Mouse (Mus musculus): ENCODE results near the gene Slc13a1. TPM values are rescaled to one million over a fixed set of nuclear protein-coding genes. Genes with fewer than 3 reads are reported as not detected.

Gene Slc13a1
- polyA plus RNA-seq, 1 experiment from 2014 or later, result not detected

DNA sequence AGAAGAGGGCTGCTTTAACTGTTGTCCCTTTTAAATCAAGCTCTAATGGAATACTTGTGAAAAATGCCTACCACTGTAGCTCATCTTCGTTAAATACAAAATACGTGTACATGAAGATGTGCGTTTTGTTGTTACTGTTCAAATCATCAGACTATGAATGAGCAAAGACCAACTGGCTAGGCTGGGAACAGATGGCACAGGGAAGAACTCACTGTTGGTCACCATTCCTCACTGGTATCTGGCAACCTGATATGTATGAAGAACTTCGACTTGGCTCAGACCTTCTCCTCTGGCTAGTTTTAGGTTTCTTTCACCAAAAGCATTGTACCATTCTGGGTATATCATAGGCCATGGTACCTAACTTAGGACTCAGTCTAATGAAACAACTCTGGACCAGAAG lies 59.4 kb downstream of the Slc13a1 start:
- H3K4me3 ChIP-seq (ENCODE audit: low read depth, low read length), result no peak overlapping the region
- H3K27ac ChIP-seq (ENCODE audit: low read depth, low read length), result no peak overlapping the region
- 86% methylated on average over 4 of the region's 4 CpGs for WGBS
- H3K9ac ChIP-seq (ENCODE audit: low read depth, low read length), result no peak overlapping the region
- DNase-seq (ENCODE audit: low spot score), result no peak
- H3K36me3 ChIP-seq (ENCODE audit: control insufficient read depth, insufficient read depth, low read length), result no peaks in the 10 kb centered on the region
- no peaks in the 10 kb centered on the region for H3K27me3 ChIP-seq (replicated peaks; ENCODE audit: control insufficient read depth, insufficient read depth, low read length)
- no peak overlapping the region for H3K4me2 ChIP-seq
- ATAC-seq (replicated peaks; ENCODE audit: low FRiP score), result no peak
- H3K9me3 ChIP-seq (ENCODE audit: control insufficient read depth, low read length), result no peaks in the 10 kb centered on the region; the same call in 1 of the 2 replicates
- no peaks in the 10 kb centered on the region for H3K4me1 ChIP-seq (replicated peaks; ENCODE audit: control insufficient read depth, insufficient read depth, low read length)

DNA sequence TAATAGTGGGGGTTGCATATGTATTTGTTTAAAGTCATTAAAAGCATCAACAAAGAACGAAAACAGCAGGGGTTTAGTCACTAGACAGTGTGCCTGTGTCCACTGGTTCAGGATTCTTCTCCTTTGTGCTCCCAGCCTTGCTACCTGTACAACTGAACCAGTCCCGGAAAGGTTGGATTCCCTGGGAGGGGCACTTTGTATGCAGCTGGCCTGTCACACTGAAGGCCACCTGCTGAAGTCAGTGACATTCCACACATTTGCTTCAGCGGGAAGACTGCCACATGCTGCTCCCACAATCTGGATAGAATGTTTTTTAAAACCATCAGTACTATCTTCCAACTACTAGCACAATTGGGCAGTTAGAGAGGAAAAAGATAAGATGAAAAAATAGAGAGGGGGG lies 61.7 kb downstream of the Slc13a1 start:
- WGBS, result 67% methylated on average over 3 of the region's 3 CpGs
- H3K9me3 ChIP-seq (ENCODE audit: control insufficient read depth, low read length), result no peaks in the 10 kb centered on the region; the same call in 1 of the 2 replicates
- H3K27me3 ChIP-seq (replicated peaks; ENCODE audit: control insufficient read depth, insufficient read depth, low read length), result no peaks in the 10 kb centered on the region
- no peaks in the 10 kb centered on the region for H3K36me3 ChIP-seq (ENCODE audit: control insufficient read depth, insufficient read depth, low read length)
- no peak for DNase-seq (ENCODE audit: low spot score)
- no peak overlapping the region for H3K27ac ChIP-seq (ENCODE audit: low read depth, low read length)
- no peak overlapping the region for H3K9ac ChIP-seq (ENCODE audit: low read depth, low read length)
- H3K4me2 ChIP-seq, result no peak overlapping the region
- H3K4me3 ChIP-seq (ENCODE audit: low read depth, low read length), result no peak overlapping the region
- ATAC-seq (replicated peaks; ENCODE audit: low FRiP score), result no peak
- H3K4me1 ChIP-seq (replicated peaks; ENCODE audit: control insufficient read depth, insufficient read depth, low read length), result no peaks in the 10 kb centered on the region

DNA sequence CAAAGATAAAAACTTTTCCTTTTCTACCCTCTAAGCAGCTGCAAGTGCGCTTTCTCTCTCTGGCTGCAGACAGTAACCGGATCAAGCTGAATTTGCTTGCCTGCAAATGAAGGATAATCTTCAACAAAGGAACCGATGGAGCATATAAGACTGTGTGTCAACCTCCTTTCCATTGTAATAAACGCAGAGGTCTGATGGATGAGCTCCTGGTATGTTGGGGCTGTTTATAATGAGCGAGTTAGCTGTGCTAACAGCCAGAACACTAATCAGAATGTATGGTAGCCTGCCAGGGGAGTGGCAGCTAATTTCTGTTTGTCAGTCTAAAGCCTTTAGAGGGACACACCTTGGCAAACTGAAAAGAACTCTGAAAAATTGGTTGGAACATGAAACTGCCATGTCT lies 62.2 kb downstream of the Slc13a1 start:
- no peak for ATAC-seq (replicated peaks; ENCODE audit: low FRiP score)

DNA sequence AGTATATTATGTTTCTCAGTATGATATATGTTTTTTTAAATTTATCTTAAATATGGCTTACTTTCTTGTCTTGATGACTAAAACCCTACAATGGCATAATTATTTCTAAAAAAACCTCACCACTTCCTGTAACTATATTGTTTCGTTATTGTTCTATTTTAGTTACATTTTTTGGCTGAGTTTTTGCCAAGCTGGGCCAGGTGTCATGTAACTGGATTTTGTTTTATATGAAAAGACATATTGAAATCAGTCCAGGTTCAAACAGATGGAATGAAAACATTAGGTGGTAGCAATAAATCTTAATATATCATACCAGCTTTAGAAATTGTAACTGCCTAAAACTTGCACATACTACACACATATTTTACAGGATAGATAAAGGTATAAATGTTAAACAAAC lies 66.6 kb downstream of the Slc13a1 start:
- H3K27ac ChIP-seq (ENCODE audit: low read depth, low read length), result no peak overlapping the region
- no peak overlapping the region for H3K4me2 ChIP-seq
- ATAC-seq (replicated peaks; ENCODE audit: low FRiP score) (no peak), DNase-seq (ENCODE audit: low spot score) (no peak)
- no peaks in the 10 kb centered on the region for H3K27me3 ChIP-seq (replicated peaks; ENCODE audit: control insufficient read depth, insufficient read depth, low read length)
- no peak overlapping the region for H3K9ac ChIP-seq (ENCODE audit: low read depth, low read length)
- no peak overlapping the region for H3K4me3 ChIP-seq (ENCODE audit: low read depth, low read length)
- H3K36me3 ChIP-seq (ENCODE audit: control insufficient read depth, insufficient read depth, low read length), result no peaks in the 10 kb centered on the region
- no peaks in the 10 kb centered on the region for H3K9me3 ChIP-seq (ENCODE audit: control insufficient read depth, low read length)
- WGBS, result 76% methylated on average over 1 of the region's 1 CpGs
- no peaks in the 10 kb centered on the region for H3K4me1 ChIP-seq (replicated peaks; ENCODE audit: control insufficient read depth, insufficient read depth, low read length)

More for the DNA sequence above, 62.2 kb downstream of the Slc13a1 start:
- Histone ChIP-seq H3K9me3 (ENCODE audit: control insufficient read depth, low read length) (no peaks in the 10 kb centered on the region; the same call in 1 of the 2 replicates), H3K4me3 (ENCODE audit: low read depth, low read length) (no peak overlapping the region), H3K36me3 (ENCODE audit: control insufficient read depth, insufficient read depth, low read length) (no peaks in the 10 kb centered on the region), H3K4me2 (no peak overlapping the region), H3K9ac (ENCODE audit: low read depth, low read length) (no peak overlapping the region), H3K4me1 (replicated peaks; ENCODE audit: control insufficient read depth, insufficient read depth, low read length) (no peaks in the 10 kb centered on the region), H3K27me3 (replicated peaks; ENCODE audit: control insufficient read depth, insufficient read depth, low read length) (no peaks in the 10 kb centered on the region), H3K27ac (ENCODE audit: low read depth, low read length) (no peak overlapping the region)
- WGBS, result 67% methylated on average over 5 of the region's 5 CpGs
- no peak for DNase-seq (ENCODE audit: low spot score)

DNA sequence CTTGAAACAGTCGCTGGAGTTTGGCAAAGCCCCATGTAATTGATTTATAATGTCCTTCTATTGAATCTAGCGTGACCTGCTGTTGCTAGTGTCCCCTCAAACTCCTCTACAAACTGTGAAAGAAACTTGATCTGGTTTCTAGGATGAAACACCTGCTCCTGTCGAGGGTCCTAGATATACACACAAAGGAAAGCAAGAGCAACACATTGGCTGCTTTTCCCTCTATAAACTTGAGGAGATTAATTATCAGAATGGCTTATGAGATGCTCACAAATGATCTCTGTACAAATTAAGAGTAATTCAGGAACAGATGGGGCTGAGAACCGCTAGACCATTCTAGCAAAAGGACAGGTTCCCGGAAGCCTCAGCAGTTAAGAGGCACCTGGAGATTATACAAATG lies 67.2 kb downstream of the Slc13a1 start:
- ATAC-seq (replicated peaks; ENCODE audit: low FRiP score) (no peak), DNase-seq (ENCODE audit: low spot score) (no peak)
- H3K4me1 ChIP-seq (replicated peaks; ENCODE audit: control insufficient read depth, insufficient read depth, low read length), result no peaks in the 10 kb centered on the region
- H3K4me3 ChIP-seq (ENCODE audit: low read depth, low read length), result no peak overlapping the region
- H3K4me2 ChIP-seq, result no peak overlapping the region
- WGBS, result 67% methylated on average over 5 of the region's 5 CpGs
- H3K9ac ChIP-seq (ENCODE audit: low read depth, low read length), result no peak overlapping the region
- H3K36me3 ChIP-seq (ENCODE audit: control insufficient read depth, insufficient read depth, low read length), result no peaks in the 10 kb centered on the region
- H3K9me3 ChIP-seq (ENCODE audit: control insufficient read depth, low read length), result no peaks in the 10 kb centered on the region
- H3K27me3 ChIP-seq (replicated peaks; ENCODE audit: control insufficient read depth, insufficient read depth, low read length), result no peaks in the 10 kb centered on the region
- H3K27ac ChIP-seq (ENCODE audit: low read depth, low read length), result no peak overlapping the region

DNA sequence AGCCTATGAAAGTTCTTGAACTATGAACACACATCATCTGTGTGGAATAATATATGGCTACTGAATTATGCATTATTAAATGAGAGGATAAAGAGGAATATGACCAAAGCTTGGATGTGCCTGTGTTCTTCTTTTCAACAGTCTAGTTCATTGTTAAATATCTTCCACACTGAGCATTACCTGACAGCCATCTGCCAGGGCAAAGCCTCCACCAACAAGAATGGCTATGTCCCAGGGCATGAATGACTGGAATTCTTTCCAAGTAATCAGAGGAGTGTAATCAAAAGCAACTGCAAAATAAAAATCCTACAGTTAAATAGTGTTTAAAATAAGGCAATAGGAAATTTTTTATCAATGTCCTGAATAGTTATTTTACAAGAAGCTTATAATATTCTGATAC lies 70.5 kb downstream of the Slc13a1 start:
- H3K4me2 ChIP-seq, result no peak overlapping the region
- no peaks in the 10 kb centered on the region for H3K27me3 ChIP-seq (replicated peaks; ENCODE audit: control insufficient read depth, insufficient read depth, low read length)
- no peak overlapping the region for H3K27ac ChIP-seq (ENCODE audit: low read depth, low read length)
- H3K9ac ChIP-seq (ENCODE audit: low read depth, low read length), result no peak overlapping the region
- no peak for DNase-seq (ENCODE audit: low spot score)
- H3K9me3 ChIP-seq (ENCODE audit: control insufficient read depth, low read length), result no peaks in the 10 kb centered on the region
- no peaks in the 10 kb centered on the region for H3K36me3 ChIP-seq (ENCODE audit: control insufficient read depth, insufficient read depth, low read length)
- ATAC-seq (replicated peaks; ENCODE audit: low FRiP score), result no peak
- no peak overlapping the region for H3K4me3 ChIP-seq (ENCODE audit: low read depth, low read length)
- H3K4me1 ChIP-seq (replicated peaks; ENCODE audit: control insufficient read depth, insufficient read depth, low read length), result no peaks in the 10 kb centered on the region

DNA sequence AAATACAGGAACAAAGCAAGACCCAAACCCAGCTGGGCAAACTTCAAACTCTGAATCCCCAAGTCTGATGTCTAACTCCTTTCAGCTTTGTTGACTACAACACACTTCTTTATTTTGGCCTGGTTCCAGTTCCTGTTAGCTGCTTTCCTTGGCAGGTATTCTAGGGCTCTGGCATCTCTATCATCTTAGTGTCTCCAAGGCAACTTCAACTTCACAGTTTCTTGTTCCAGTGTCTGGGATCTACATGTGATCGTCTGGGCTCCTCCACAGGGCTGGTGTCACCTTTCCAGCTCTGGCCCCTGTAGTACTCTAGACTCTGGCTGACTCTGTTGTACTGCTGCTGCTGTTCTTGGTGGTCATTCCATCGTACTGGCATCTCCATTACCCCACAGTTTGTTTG lies 91.8 kb downstream of the Slc13a1 start:
- 59% methylated on average over 2 of the region's 2 CpGs for WGBS
- H3K36me3 ChIP-seq (ENCODE audit: control insufficient read depth, insufficient read depth, low read length), result no peaks in the 10 kb centered on the region
- no peak overlapping the region for H3K9ac ChIP-seq (ENCODE audit: low read depth, low read length)
- H3K9me3 ChIP-seq (ENCODE audit: control insufficient read depth, low read length), result no peaks in the 10 kb centered on the region
- no peak overlapping the region for H3K4me3 ChIP-seq (ENCODE audit: low read depth, low read length)
- H3K4me1 ChIP-seq (replicated peaks; ENCODE audit: control insufficient read depth, insufficient read depth, low read length), result no peaks in the 10 kb centered on the region
- H3K27me3 ChIP-seq (replicated peaks; ENCODE audit: control insufficient read depth, insufficient read depth, low read length), result no peaks in the 10 kb centered on the region
- ATAC-seq (replicated peaks; ENCODE audit: low FRiP score), result no peak
- no peak overlapping the region for H3K27ac ChIP-seq (ENCODE audit: low read depth, low read length)
- DNase-seq (ENCODE audit: low spot score), result no peak
- no peak overlapping the region for H3K4me2 ChIP-seq

DNA sequence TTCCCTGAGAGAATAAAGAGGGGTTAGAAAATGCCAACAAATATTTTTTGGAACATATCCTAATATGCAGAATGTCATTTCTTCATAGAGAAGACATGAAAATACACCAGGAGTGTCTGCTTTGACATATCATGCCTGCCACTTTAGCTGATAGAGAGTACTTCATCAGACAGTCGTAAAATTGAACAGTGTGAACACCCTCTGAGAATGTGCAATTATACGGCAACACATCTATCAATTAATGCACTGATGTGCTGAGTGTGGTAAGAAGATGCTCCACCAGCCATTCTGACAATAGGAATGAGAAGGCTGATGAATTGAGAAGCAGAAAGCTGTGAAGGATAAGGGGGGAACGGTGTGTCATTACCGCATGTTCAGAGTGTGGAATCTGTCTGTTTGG lies 95.1 kb downstream of the Slc13a1 start:
- no peak overlapping the region for H3K9ac ChIP-seq (ENCODE audit: low read depth, low read length)
- ATAC-seq (replicated peaks; ENCODE audit: low FRiP score) (no peak), DNase-seq (ENCODE audit: low spot score) (no peak)
- H3K4me2 ChIP-seq, result no peak overlapping the region
- H3K9me3 ChIP-seq (ENCODE audit: control insufficient read depth, low read length), result no peaks in the 10 kb centered on the region
- H3K36me3 ChIP-seq (ENCODE audit: control insufficient read depth, insufficient read depth, low read length), result no peaks in the 10 kb centered on the region
- H3K27me3 ChIP-seq (replicated peaks; ENCODE audit: control insufficient read depth, insufficient read depth, low read length), result no peaks in the 10 kb centered on the region
- no peak overlapping the region for H3K4me3 ChIP-seq (ENCODE audit: low read depth, low read length)
- H3K27ac ChIP-seq (ENCODE audit: low read depth, low read length), result no peak overlapping the region
- 79% methylated on average over 4 of the region's 4 CpGs for WGBS
- no peaks in the 10 kb centered on the region for H3K4me1 ChIP-seq (replicated peaks; ENCODE audit: control insufficient read depth, insufficient read depth, low read length)

DNA sequence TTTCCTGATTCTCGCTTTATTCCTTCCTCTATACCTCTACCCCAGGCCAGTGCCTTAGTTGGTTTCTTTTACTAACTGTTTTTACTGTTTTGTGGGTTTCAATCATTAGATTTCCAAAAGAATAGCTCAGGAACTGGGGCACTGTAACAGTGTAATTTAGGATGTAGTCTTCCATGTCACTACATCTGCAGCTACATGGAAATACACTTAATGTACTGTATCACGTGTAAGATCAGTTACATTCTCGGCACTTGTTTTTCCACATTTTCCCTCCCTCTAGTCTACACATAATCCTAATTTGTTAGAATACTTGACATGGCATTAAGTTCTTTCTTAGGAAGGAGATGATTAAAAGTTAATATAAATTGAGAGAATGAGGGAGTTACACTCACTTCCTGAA lies 108.1 kb downstream of the Slc13a1 start:
- no peak for DNase-seq (ENCODE audit: low spot score)

More for the DNA sequence above, 108.1 kb downstream of the Slc13a1 start:
- no peak for ATAC-seq (replicated peaks; ENCODE audit: low FRiP score)
- Histone ChIP-seq H3K36me3 (ENCODE audit: control insufficient read depth, insufficient read depth, low read length) (no peaks in the 10 kb centered on the region), H3K9me3 (ENCODE audit: control insufficient read depth, low read length) (no peaks in the 10 kb centered on the region), H3K27me3 (replicated peaks; ENCODE audit: control insufficient read depth, insufficient read depth, low read length) (no peaks in the 10 kb centered on the region), H3K9ac (ENCODE audit: low read depth, low read length) (no peak overlapping the region), H3K4me1 (replicated peaks; ENCODE audit: control insufficient read depth, insufficient read depth, low read length) (no peaks in the 10 kb centered on the region), H3K4me2 (no peak overlapping the region), H3K4me3 (ENCODE audit: low read depth, low read length) (no peak overlapping the region), H3K27ac (ENCODE audit: low read depth, low read length) (no peak overlapping the region)
- 81% methylated on average over 3 of the region's 3 CpGs for WGBS

Measured in liver, embryonic 11.5 days (tissue).